23 mouse cellular contexts compared by ENCODE assay signal in the genomic region with DNA sequence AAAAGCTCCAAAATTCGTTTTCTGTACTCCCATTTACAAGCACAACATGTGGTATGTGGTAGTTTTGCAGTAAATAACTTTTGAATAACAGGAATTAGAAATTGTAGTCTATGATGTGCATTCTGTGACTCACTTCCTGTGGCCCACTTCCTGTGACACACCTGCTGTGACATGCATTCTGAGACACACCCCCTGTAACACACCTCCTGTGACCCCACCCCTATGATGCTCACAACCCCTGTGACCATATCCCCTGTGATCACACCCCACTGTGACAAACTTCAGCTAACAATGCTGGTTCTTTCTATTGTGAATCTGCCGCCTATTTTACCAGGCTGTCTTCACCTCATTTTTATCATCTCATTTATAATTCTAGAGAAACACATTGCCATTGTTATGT.
DNase-seq lines count a peak whose midpoint lies in the region; ATAC-seq and TF ChIP-seq lines count a peak whose summit lies in the region.
"Had no signal": no experiment of that assay in that cellular context is flagged by ENCODE, and none has a peak within 500 bp of the region (broad histone marks: within the 10 kb centered on the region; RNA-seq: fewer than 3 reads in every experiment).

No protein-coding gene starts in this region.

- H3K4me1 ChIP-seq in stomach, postnatal 0 days (replicated peaks; ENCODE audit: control insufficient read depth, insufficient read depth) = no peaks in the 10 kb centered on the region
- H3K4me1 ChIP-seq: embryonic facial prominence, embryonic 10.5 days; embryonic facial prominence, embryonic 12.5 days; forebrain, embryonic 13.5 days; forebrain, embryonic 15.5 days had no signal

- TF ChIP-seq EP300 in stomach, postnatal 0 days (optimal IDR thresholded peaks at IDR 0.05) = no peak

- H3K4me3 ChIP-seq in stomach, postnatal 0 days (ENCODE audit: low read depth, low read length) = no peak overlapping the region
- H3K4me3 ChIP-seq: embryonic facial prominence, embryonic 10.5 days; embryonic facial prominence, embryonic 12.5 days; forebrain, embryonic 13.5 days; forebrain, embryonic 15.5 days had no signal

- no peak for TF ChIP-seq CTCF in stomach, postnatal 0 days (IDR thresholded peaks at IDR 0.05; ENCODE audit: low read depth)

- H3K4me2 ChIP-seq in stomach, postnatal 0 days (replicated peaks; ENCODE audit: low read depth) = no peak overlapping the region
- H3K4me2 ChIP-seq: embryonic facial prominence, embryonic 12.5 days; forebrain, embryonic 13.5 days; forebrain, embryonic 15.5 days had no signal

- H3K36me3 ChIP-seq in stomach, postnatal 0 days (ENCODE audit: control insufficient read depth, insufficient read depth, low read length) = no peaks in the 10 kb centered on the region
- H3K36me3 ChIP-seq: embryonic facial prominence, embryonic 10.5 days; embryonic facial prominence, embryonic 12.5 days; forebrain, embryonic 15.5 days; G1E had no signal

- ATAC-seq in neutrophil, adult 5-6 weeks (ENCODE audit: extremely low read depth, insufficient number of reproducible peaks, low FRiP score, poor library complexity, severe bottlenecking) = peak; percentile 55; the same call in 1 of the 2 replicates
- ATAC-seq in stomach, postnatal 0 days (ENCODE audit: low FRiP score, low TSS enrichment) = no peak
- ATAC-seq: CD4-positive, CD25-positive, alpha-beta regulatory T cell, adult 4 months; forebrain, embryonic 13.5 days; forebrain, embryonic 15.5 days; forebrain, postnatal 0 days; Patski had no signal

- H3K9ac ChIP-seq in stomach, postnatal 0 days (ENCODE audit: low read length) = no peak overlapping the region
- H3K9ac ChIP-seq: embryonic facial prominence, embryonic 12.5 days; forebrain, embryonic 13.5 days; forebrain, embryonic 15.5 days; forebrain, postnatal 0 days had no signal

- no peaks in the 10 kb centered on the region for H3K27me3 ChIP-seq in stomach, postnatal 0 days (ENCODE audit: control insufficient read depth, insufficient read depth, low read length)
- H3K27me3 ChIP-seq: CH12.LX; embryonic facial prominence, embryonic 12.5 days; forebrain, embryonic 13.5 days; forebrain, embryonic 15.5 days; Patski had no signal

- WGBS in stomach, postnatal 0 days = 48% methylated on average over 2 of the region's 2 CpGs

- no peak overlapping the region for H3K27ac ChIP-seq in stomach, postnatal 0 days (replicated peaks)
- H3K27ac ChIP-seq: embryonic facial prominence, embryonic 10.5 days; embryonic facial prominence, embryonic 12.5 days; forebrain, embryonic 13.5 days; forebrain, embryonic 15.5 days had no signal

- no peaks in the 10 kb centered on the region for H3K9me3 ChIP-seq in stomach, postnatal 0 days (ENCODE audit: control insufficient read depth, low read length)
- H3K9me3 ChIP-seq: embryonic facial prominence, embryonic 10.5 days; embryonic facial prominence, embryonic 12.5 days; forebrain, embryonic 13.5 days; forebrain, embryonic 15.5 days had no signal

- DNase-seq in 416B (ENCODE audit: low read depth) = peak; percentile 5
- peak; percentile 3 for DNase-seq in T-cell, adult 2 months (ENCODE audit: low spot score)
- no peak for DNase-seq in gastrocnemius, postnatal 25 days
- DNase-seq in left cerebral cortex, adult 18-20 months (ENCODE audit: low spot score in 2 of 2) = no peak
- DNase-seq in stomach, postnatal 0 days (ENCODE audit: low spot score) = no peak
- DNase-seq: adrenal gland, adult 8-10 months; adrenal gland, postnatal 14 days; adrenal gland, postnatal 36 days; cerebellum, adult 11-12 months; cerebellum, adult 2 months; cerebellum, adult 9-10 months; cerebellum, postnatal 10 days; cerebellum, postnatal 25 days; forebrain, postnatal 0 days had no signal

Comparison
In these comparisons a context has a peak if more than half of its experiments do, and no peak if none do; other contexts are left out.
1. DNase-seq: peak in 416B (single experiment) and T-cell, adult 2 months (single experiment); none in gastrocnemius, postnatal 25 days (single experiment), left cerebral cortex, adult 18-20 months (0 of 2) and stomach, postnatal 0 days (single experiment).